Mouse (Mus musculus): Measurements from ENCODE around the gene Amigo1. TPM values are rescaled to one million over a fixed set of nuclear protein-coding genes. Genes with fewer than 3 reads are reported as not detected.

Amigo1 gene
- total and polyA plus RNA-seq, 3 experiments: 4.6 to 9.5 TPM; not detected in 1

DNA sequence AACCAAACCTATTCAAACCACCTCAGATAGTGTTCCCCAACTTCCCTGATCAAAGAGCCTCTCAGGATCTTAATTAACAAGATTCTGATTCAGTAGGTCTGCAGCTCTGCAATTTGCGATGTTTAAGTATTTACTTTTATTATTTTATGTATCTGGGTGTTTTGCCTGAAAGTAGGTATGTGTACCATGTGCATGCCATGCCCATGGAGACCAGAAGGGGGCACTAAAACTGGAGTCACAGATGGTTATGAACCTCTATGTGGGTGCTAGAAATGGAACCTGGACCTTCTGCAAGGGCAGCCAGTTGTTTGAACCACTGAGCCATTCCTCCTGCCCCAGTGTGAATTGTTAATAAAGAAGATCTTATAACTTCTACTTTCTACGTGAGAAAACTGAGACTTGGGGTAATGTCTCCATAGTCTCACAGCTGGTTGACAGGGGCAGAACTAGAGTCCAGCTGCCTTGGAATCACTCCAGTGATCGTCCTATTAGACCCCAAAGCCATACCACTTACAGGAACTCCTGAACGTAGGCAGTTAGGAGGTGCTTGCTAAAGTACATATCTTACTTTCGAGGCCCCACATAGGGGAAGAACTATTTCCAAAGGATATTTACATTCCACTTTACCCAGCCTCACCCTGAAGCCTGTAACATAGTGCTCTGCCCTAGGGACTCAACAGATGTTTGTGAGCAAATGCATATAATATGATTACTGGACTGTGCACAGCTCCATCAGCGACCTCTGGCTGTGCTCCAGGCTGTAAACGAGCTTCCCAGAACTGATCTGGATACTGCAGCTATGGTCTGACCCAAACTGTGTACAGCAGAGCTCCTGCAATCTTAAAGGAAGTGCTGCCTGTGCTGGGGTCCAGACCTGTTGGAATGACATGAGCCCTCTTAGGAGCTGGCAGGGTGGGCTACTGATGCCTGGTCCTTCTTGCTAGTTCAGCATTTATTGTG, 7.1 kb upstream of the Amigo1 start:
- H3K4me3 ChIP-seq (ENCODE audit: control insufficient read depth in 1 of 2, insufficient read depth in 1 of 2, low read depth in 2 of 2, low read length in 2 of 2): no peak overlapping the region
- DNase-seq (ENCODE audit: low read depth, low spot score): no peak
- TF ChIP-seq JUND (IDR thresholded peaks at IDR 0.05; ENCODE audit: low read depth, low read length) (no peak), CTCF (IDR thresholded peaks at IDR 0.05 in 2 of 3, conservative IDR thresholded peaks at IDR 0.05 in 1 of 3; ENCODE audit: control insufficient read depth in 1 of 3, insufficient read depth in 1 of 3, low read depth in 2 of 3, low read length in 3 of 3, poor library complexity in 1 of 3, severe bottlenecking in 1 of 3) (peak; percentile 17 to 24 (median 21); a peak in 3 of 6 replicates)
- peaks cover 11 to 15% of the 10 kb centered on the region in 2 experiments for H3K27me3 ChIP-seq (ENCODE audit: control insufficient read depth in 1 of 2, insufficient read depth in 2 of 2, low read length in 2 of 2)
- H3K27ac ChIP-seq (ENCODE audit: control insufficient read depth, low read depth, low read length): no peak overlapping the region
- H3K9me3 ChIP-seq (replicated peaks; ENCODE audit: insufficient read depth, low read length): no peaks in the 10 kb centered on the region
- no peaks in the 10 kb centered on the region for H3K79me2 ChIP-seq (ENCODE audit: control insufficient read depth, insufficient read depth, low read length, poor library complexity)
- H3K36me3 ChIP-seq (ENCODE audit: control insufficient read depth in 1 of 2, insufficient read depth in 2 of 2, low read length in 2 of 2): no peaks in the 10 kb centered on the region
- no peak overlapping the region for H3K9ac ChIP-seq (ENCODE audit: control insufficient read depth, low read depth, low read length, poor library complexity, severe bottlenecking)
- no peaks in the 10 kb centered on the region for H3K4me1 ChIP-seq (ENCODE audit: control insufficient read depth in 1 of 2, insufficient read depth in 2 of 2, low read length in 2 of 2)

DNA sequence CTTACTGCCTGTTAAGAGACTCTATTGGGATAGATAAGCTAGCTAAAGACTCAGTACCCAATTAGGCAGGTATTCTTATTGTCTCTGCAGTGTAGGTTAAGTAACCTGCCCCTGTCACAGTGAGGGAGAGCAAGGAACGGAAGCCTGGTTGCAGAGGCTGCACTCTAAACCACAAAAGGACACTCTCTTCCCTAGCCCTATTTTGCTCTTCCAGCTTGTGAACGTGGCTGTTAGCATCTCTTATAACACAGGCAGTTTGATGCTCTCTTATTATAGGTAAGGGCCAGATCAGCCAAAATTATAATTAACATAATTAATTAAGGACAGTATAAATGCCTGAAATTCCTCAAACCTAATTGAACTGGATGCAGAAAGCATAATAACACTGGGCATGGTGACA, 5.6 kb upstream of the Amigo1 start:
- Histone ChIP-seq H3K27ac (ENCODE audit: control insufficient read depth, low read depth, low read length) (no peak overlapping the region), H3K4me3 (ENCODE audit: control insufficient read depth in 1 of 2, insufficient read depth in 1 of 2, low read depth in 2 of 2, low read length in 2 of 2) (no peak overlapping the region), H3K79me2 (ENCODE audit: control insufficient read depth, insufficient read depth, low read length, poor library complexity) (no peaks in the 10 kb centered on the region), H3K4me1 (ENCODE audit: control insufficient read depth in 1 of 2, insufficient read depth in 2 of 2, low read length in 2 of 2) (peaks cover 0 to 2% of the 10 kb centered on the region in 2 experiments; a peak in 1 of 4 replicates), H3K27me3 (ENCODE audit: control insufficient read depth in 1 of 2, insufficient read depth in 2 of 2, low read length in 2 of 2) (peaks cover 10 to 13% of the 10 kb centered on the region in 2 experiments), H3K36me3 (ENCODE audit: control insufficient read depth in 1 of 2, insufficient read depth in 2 of 2, low read length in 2 of 2) (no peaks in the 10 kb centered on the region), H3K9me3 (replicated peaks; ENCODE audit: insufficient read depth, low read length) (no peaks in the 10 kb centered on the region), H3K9ac (ENCODE audit: control insufficient read depth, low read depth, low read length, poor library complexity, severe bottlenecking) (no peak overlapping the region)
- TF ChIP-seq POLR2AphosphoS5 (IDR thresholded peaks at IDR 0.05; ENCODE audit: borderline replicate concordance, low read depth, low read length): no peak
- TF ChIP-seq POLR2AphosphoS2 (IDR thresholded peaks at IDR 0.05; ENCODE audit: low read length): no peak
- no peak for TF ChIP-seq SIN3A (IDR thresholded peaks at IDR 0.05; ENCODE audit: low read length)
- TF ChIP-seq TBP (IDR thresholded peaks at IDR 0.05; ENCODE audit: low read depth, low read length): no peak
- TF ChIP-seq SMC3 (IDR thresholded peaks at IDR 0.05; ENCODE audit: low read depth, low read length): no peak
- TF ChIP-seq GATA1 (IDR thresholded peaks at IDR 0.05; ENCODE audit: low read depth, low read length): no peak
- no peak for TF ChIP-seq ETS1 (IDR thresholded peaks at IDR 0.05; ENCODE audit: low read depth, low read length)
- TF ChIP-seq GABPA (IDR thresholded peaks at IDR 0.05; ENCODE audit: low read depth, low read length): no peak
- TF ChIP-seq RAD21 (IDR thresholded peaks at IDR 0.05; ENCODE audit: low read depth, low read length): no peak
- TF ChIP-seq ZMIZ1 (IDR thresholded peaks at IDR 0.05; ENCODE audit: low read depth, low read length): no peak
- no peak for TF ChIP-seq MEF2A (IDR thresholded peaks at IDR 0.05; ENCODE audit: extremely low read depth, insufficient replicate concordance, low read depth, low read length, poor library complexity, severe bottlenecking)
- TF ChIP-seq TCF12 (IDR thresholded peaks at IDR 0.05; ENCODE audit: low read depth, low read length): no peak
- no peak for TF ChIP-seq MYB (IDR thresholded peaks at IDR 0.05; ENCODE audit: low read depth, low read length)
- TF ChIP-seq BHLHE40 (IDR thresholded peaks at IDR 0.05; ENCODE audit: borderline replicate concordance, low read depth, low read length): no peak
- TF ChIP-seq HCFC1 (IDR thresholded peaks at IDR 0.05; ENCODE audit: low read depth, low read length): no peak
- no peak for TF ChIP-seq CTCF (IDR thresholded peaks at IDR 0.05 in 2 of 3, conservative IDR thresholded peaks at IDR 0.05 in 1 of 3; ENCODE audit: control insufficient read depth in 1 of 3, insufficient read depth in 1 of 3, low read depth in 2 of 3, low read length in 3 of 3, poor library complexity in 1 of 3, severe bottlenecking in 1 of 3)
- TF ChIP-seq CHD2 (IDR thresholded peaks at IDR 0.05; ENCODE audit: low read length): no peak
- TF ChIP-seq NELFE (IDR thresholded peaks at IDR 0.05; ENCODE audit: low read depth, low read length): no peak
- no peak for DNase-seq (ENCODE audit: low read depth, low spot score)

Data from MEL (cell line).